Mouse (Mus musculus) heart, adult 18-20 months (tissue): ENCODE measurements at regions not wholly inside any gene's neighbourhood (a gene's known extent, or its start where the extent isn't known, plus 50 kb on each side); places are given as distances from the start of the nearest gene placed in this dataset.
A peak's percentile ranks its signal among the peaks of the same experiment; 100 is the strongest.

Experiments
- DNase-seq, 2 experiments: peaks; one replicate each; pipeline ENCODE4 v3.0.0; 2021 to 2022; ENCODE audit warnings: mixed read lengths in 1 of 2

- DNase-seq = no peak
Measured at GRCm38 (mm10) chr11:117589006-117589405, 65.1 kb upstream of the Tnrc6c start.

- DNase-seq = no peak
Measured at GRCm38 (mm10) chr11:117589422-117589821, 64.7 kb upstream of the Tnrc6c start.

GRCm38 (mm10) chr11:117592570-117592969 lies 61.5 kb upstream of the Tnrc6c start:
- DNase-seq = no peak

GRCm38 (mm10) chr11:117596201-117596600 lies 57.9 kb upstream of the Tnrc6c start:
- peak; percentile 79 to 90 for DNase-seq

GRCm38 (mm10) chr11:117597754-117598153 lies 56.3 kb upstream of the Tnrc6c start:
- no peak for DNase-seq

GRCm38 (mm10) chr11:117598170-117598583 lies 55.9 kb upstream of the Tnrc6c start:
- DNase-seq = peak in 1 of 2 experiments; percentile 20

- DNase-seq = peak in 1 of 2 experiments; percentile 56
Measured at GRCm38 (mm10) chr11:117598610-117599009, 55.5 kb upstream of the Tnrc6c start.

- DNase-seq = peak; percentile 35 to 70
Measured at GRCm38 (mm10) chr11:117599049-117599787, 54.9 kb upstream of the Tnrc6c start.

GRCm38 (mm10) chr11:117599788-117600263 lies 54.3 kb upstream of the Tnrc6c start:
- peak in 1 of 2 experiments; percentile 59 for DNase-seq

- peak in 1 of 2 experiments; percentile 15 for DNase-seq
Measured at GRCm38 (mm10) chr11:117601147-117601546, 52.9 kb upstream of the Tnrc6c start.

- no peak for DNase-seq
Measured at GRCm38 (mm10) chr11:117604019-117604418, 50.1 kb upstream of the Tnrc6c start.
